Mouse (Mus musculus): ENCODE results near the gene Frmd4a. TPM values are rescaled to one million over a fixed set of nuclear protein-coding genes. Genes with fewer than 3 reads are reported as not detected.
"Not testable (repeated sequence)": the region's sequence is repeated elsewhere in the genome, so short reads cannot be mapped to it uniquely, and the experiment has no call there.

Gene Frmd4a
- polyA plus RNA-seq, 1 experiment from 2014 or later: 56.0 TPM

- Histone ChIP-seq H3K36me3 (ENCODE audit: control insufficient read depth, insufficient read depth, low read length) (no peaks in the 10 kb centered on the region), H3K27me3 (ENCODE audit: control insufficient read depth, insufficient read depth, low read depth, low read length) (no peaks in the 10 kb centered on the region), H3K27ac (ENCODE audit: low read length) (no peak overlapping the region), H3K9ac (ENCODE audit: low read depth, low read length) (no peak overlapping the region), H3K9me3 (replicated peaks; ENCODE audit: control insufficient read depth, low read length, poor library complexity, severe bottlenecking) (no peaks in the 10 kb centered on the region), H3K4me1 (ENCODE audit: control insufficient read depth, insufficient read depth, low read length) (peaks cover 5% of the 10 kb centered on the region), H3K4me3 (ENCODE audit: low read depth, low read length) (no peak overlapping the region), H3K4me2 (ENCODE audit: low read length) (no peak overlapping the region)
- WGBS: 73% methylated on average over 4 of the region's 4 CpGs
- no peak for ATAC-seq
Measured at GRCm38 (mm10) chr2:4335881-4336280, 318.4 kb downstream of the Frmd4a start.

GRCm38 (mm10) chr2:4338290-4338689 is 320.8 kb downstream of the Frmd4a start:
- ATAC-seq; H3K36me3 ChIP-seq (ENCODE audit: control insufficient read depth, insufficient read depth, low read length); H3K4me2 ChIP-seq (ENCODE audit: low read length); H3K4me1 ChIP-seq (ENCODE audit: control insufficient read depth, insufficient read depth, low read length); H3K4me3 ChIP-seq (ENCODE audit: low read depth, low read length); H3K27me3 ChIP-seq (ENCODE audit: control insufficient read depth, insufficient read depth, low read depth, low read length); H3K9me3 ChIP-seq (replicated peaks; ENCODE audit: control insufficient read depth, low read length, poor library complexity, severe bottlenecking); H3K27ac ChIP-seq (ENCODE audit: low read length); H3K9ac ChIP-seq (ENCODE audit: low read depth, low read length): not testable (repeated sequence)
- WGBS: 42% methylated on average over 8 of the region's 8 CpGs

GRCm38 (mm10) chr2:4339128-4339527 is 321.6 kb downstream of the Frmd4a start:
- no peak for ATAC-seq
- Histone ChIP-seq H3K4me2 (ENCODE audit: low read length) (no peak overlapping the region), H3K27ac (ENCODE audit: low read length) (peak overlapping the region; percentile 51; the same call in 1 of the 2 replicates), H3K9ac (ENCODE audit: low read depth, low read length) (no peak overlapping the region), H3K4me3 (ENCODE audit: low read depth, low read length) (no peak overlapping the region), H3K9me3 (replicated peaks; ENCODE audit: control insufficient read depth, low read length, poor library complexity, severe bottlenecking) (no peaks in the 10 kb centered on the region), H3K4me1 (ENCODE audit: control insufficient read depth, insufficient read depth, low read length) (peaks cover 5% of the 10 kb centered on the region), H3K36me3 (ENCODE audit: control insufficient read depth, insufficient read depth, low read length) (no peaks in the 10 kb centered on the region), H3K27me3 (ENCODE audit: control insufficient read depth, insufficient read depth, low read depth, low read length) (no peaks in the 10 kb centered on the region)
- WGBS: 74% methylated on average over 4 of the region's 4 CpGs

- Histone ChIP-seq H3K36me3 (ENCODE audit: control insufficient read depth, insufficient read depth, low read length) (no peaks in the 10 kb centered on the region), H3K4me2 (ENCODE audit: low read length) (no peak overlapping the region), H3K9ac (ENCODE audit: low read depth, low read length) (no peak overlapping the region), H3K9me3 (replicated peaks; ENCODE audit: control insufficient read depth, low read length, poor library complexity, severe bottlenecking) (no peaks in the 10 kb centered on the region), H3K4me1 (ENCODE audit: control insufficient read depth, insufficient read depth, low read length) (peaks cover 2% of the 10 kb centered on the region), H3K27me3 (ENCODE audit: control insufficient read depth, insufficient read depth, low read depth, low read length) (no peaks in the 10 kb centered on the region), H3K4me3 (ENCODE audit: low read depth, low read length) (no peak overlapping the region), H3K27ac (ENCODE audit: low read length) (no peak overlapping the region)
- no peak for ATAC-seq
- 60% methylated on average over 3 of the region's 3 CpGs for WGBS
Measured at GRCm38 (mm10) chr2:4339530-4340218, 322.2 kb downstream of the Frmd4a start.

- H3K4me3 ChIP-seq (ENCODE audit: low read depth, low read length): no peak overlapping the region
- H3K27me3 ChIP-seq (ENCODE audit: control insufficient read depth, insufficient read depth, low read depth, low read length): no peaks in the 10 kb centered on the region
- WGBS: 60% methylated on average over 10 of the region's 10 CpGs
- ATAC-seq: no peak
- no peak overlapping the region for H3K4me2 ChIP-seq (ENCODE audit: low read length)
- no peaks in the 10 kb centered on the region for H3K9me3 ChIP-seq (replicated peaks; ENCODE audit: control insufficient read depth, low read length, poor library complexity, severe bottlenecking)
- no peaks in the 10 kb centered on the region for H3K36me3 ChIP-seq (ENCODE audit: control insufficient read depth, insufficient read depth, low read length)
- H3K9ac ChIP-seq (ENCODE audit: low read depth, low read length): no peak overlapping the region
- no peak overlapping the region for H3K27ac ChIP-seq (ENCODE audit: low read length)
- H3K4me1 ChIP-seq (ENCODE audit: control insufficient read depth, insufficient read depth, low read length): peaks cover 2% of the 10 kb centered on the region
Measured at GRCm38 (mm10) chr2:4340378-4340777, 322.9 kb downstream of the Frmd4a start.

- Histone ChIP-seq H3K9me3 (replicated peaks; ENCODE audit: control insufficient read depth, low read length, poor library complexity, severe bottlenecking) (no peaks in the 10 kb centered on the region), H3K4me2 (ENCODE audit: low read length) (no peak overlapping the region), H3K27me3 (ENCODE audit: control insufficient read depth, insufficient read depth, low read depth, low read length) (no peaks in the 10 kb centered on the region), H3K4me3 (ENCODE audit: low read depth, low read length) (no peak overlapping the region), H3K36me3 (ENCODE audit: control insufficient read depth, insufficient read depth, low read length) (no peaks in the 10 kb centered on the region), H3K27ac (ENCODE audit: low read length) (no peak overlapping the region), H3K9ac (ENCODE audit: low read depth, low read length) (no peak overlapping the region), H3K4me1 (ENCODE audit: control insufficient read depth, insufficient read depth, low read length) (peaks cover 4% of the 10 kb centered on the region)
- no peak for ATAC-seq
- 74% methylated on average over 1 of the region's 1 CpGs for WGBS
Measured at GRCm38 (mm10) chr2:4341141-4341540, 323.6 kb downstream of the Frmd4a start.

GRCm38 (mm10) chr2:4342005-4342404 is 324.5 kb downstream of the Frmd4a start:
- no peak overlapping the region for H3K27ac ChIP-seq (ENCODE audit: low read length)
- WGBS: 83% methylated on average over 7 of the region's 7 CpGs
- H3K4me3 ChIP-seq (ENCODE audit: low read depth, low read length): no peak overlapping the region
- H3K9me3 ChIP-seq (replicated peaks; ENCODE audit: control insufficient read depth, low read length, poor library complexity, severe bottlenecking): no peaks in the 10 kb centered on the region
- H3K36me3 ChIP-seq (ENCODE audit: control insufficient read depth, insufficient read depth, low read length): no peaks in the 10 kb centered on the region
- H3K4me2 ChIP-seq (ENCODE audit: low read length): no peak overlapping the region
- H3K9ac ChIP-seq (ENCODE audit: low read depth, low read length): no peak overlapping the region
- ATAC-seq: no peak
- no peaks in the 10 kb centered on the region for H3K27me3 ChIP-seq (ENCODE audit: control insufficient read depth, insufficient read depth, low read depth, low read length)
- peaks cover 6% of the 10 kb centered on the region for H3K4me1 ChIP-seq (ENCODE audit: control insufficient read depth, insufficient read depth, low read length)

- no peaks in the 10 kb centered on the region for H3K27me3 ChIP-seq (ENCODE audit: control insufficient read depth, insufficient read depth, low read depth, low read length)
- 78% methylated on average over 5 of the region's 5 CpGs for WGBS
Measured at GRCm38 (mm10) chr2:4344411-4344810, 326.9 kb downstream of the Frmd4a start.

GRCm38 (mm10) chr2:4346232-4346631 is 328.7 kb downstream of the Frmd4a start:
- Histone ChIP-seq H3K27ac (ENCODE audit: low read length) (peak overlapping the region; percentile 34; the same call in 1 of the 2 replicates), H3K4me3 (ENCODE audit: low read depth, low read length) (no peak overlapping the region), H3K9me3 (replicated peaks; ENCODE audit: control insufficient read depth, low read length, poor library complexity, severe bottlenecking) (no peaks in the 10 kb centered on the region), H3K4me1 (ENCODE audit: control insufficient read depth, insufficient read depth, low read length) (peaks cover 9% of the 10 kb centered on the region), H3K4me2 (ENCODE audit: low read length) (no peak overlapping the region), H3K9ac (ENCODE audit: low read depth, low read length) (no peak overlapping the region), H3K27me3 (ENCODE audit: control insufficient read depth, insufficient read depth, low read depth, low read length) (no peaks in the 10 kb centered on the region), H3K36me3 (ENCODE audit: control insufficient read depth, insufficient read depth, low read length) (no peaks in the 10 kb centered on the region)
- WGBS: 61% methylated on average over 6 of the region's 6 CpGs
- no peak for ATAC-seq

More at GRCm38 (mm10) chr2:4344411-4344810, 326.9 kb downstream of the Frmd4a start:
- ATAC-seq: no peak
- no peaks in the 10 kb centered on the region for H3K9me3 ChIP-seq (replicated peaks; ENCODE audit: control insufficient read depth, low read length, poor library complexity, severe bottlenecking)
- H3K36me3 ChIP-seq (ENCODE audit: control insufficient read depth, insufficient read depth, low read length): no peaks in the 10 kb centered on the region
- no peak overlapping the region for H3K4me2 ChIP-seq (ENCODE audit: low read length)
- peaks cover 9% of the 10 kb centered on the region for H3K4me1 ChIP-seq (ENCODE audit: control insufficient read depth, insufficient read depth, low read length)
- H3K4me3 ChIP-seq (ENCODE audit: low read depth, low read length): no peak overlapping the region
- no peak overlapping the region for H3K27ac ChIP-seq (ENCODE audit: low read length)
- no peak overlapping the region for H3K9ac ChIP-seq (ENCODE audit: low read depth, low read length)

All from midbrain, embryonic 16.5 days (tissue).